Mouse (Mus musculus) heart, postnatal 0 days (tissue): Measurements from ENCODE around the gene 6430628N08Rik. TPM values are rescaled to one million over a fixed set of nuclear protein-coding genes. Genes with fewer than 3 reads are reported as not detected.

Experiments used
- ATAC-seq: fragments of 200-750 bp; cut with Nextera tagmentation; 2 replicates; pipeline ENCODE4 v1.8.0; 2017; ENCODE audit warnings: low read depth, moderate number of reproducible peaks, moderate library complexity; ENCODE audit not compliant: insufficient read depth
- DNase-seq: peaks from one replicate; pipeline ENCODE4 v3.0.0-alpha.2; 2016; ENCODE audit warnings: low spot score
- H3K27ac ChIP-seq: fragments of 300-500 bp; sonication (generic); 2 replicates; pipeline ENCODE4 v1.5.1; 2014; ENCODE audit warnings: low read depth, mild to moderate bottlenecking
- H3K27me3 ChIP-seq: fragments of 300-500 bp; sonication (generic); 2 replicates; pipeline ENCODE4 v1.6.1; 2014; ENCODE audit warnings: low read length, mixed read lengths; ENCODE audit not compliant: control insufficient read depth, insufficient read depth
- H3K36me3 ChIP-seq: fragments of 300-500 bp; sonication (generic); replicated peaks from 2 replicates; pipeline ENCODE4 v1.6.1; 2014; ENCODE audit warnings: low read length, mixed read lengths; ENCODE audit not compliant: control insufficient read depth, insufficient read depth
- H3K4me1 ChIP-seq: fragments of 300-500 bp; sonication (generic); 2 replicates; pipeline ENCODE4 v1.6.1; 2014; ENCODE audit warnings: antibody characterized with exemption; ENCODE audit not compliant: control insufficient read depth, insufficient read depth
- H3K4me2 ChIP-seq: fragments of 300-500 bp; sonication (generic); 2 replicates; pipeline ENCODE4 v1.6.1; 2014; ENCODE audit warnings: low read depth, mild to moderate bottlenecking, low read length, moderate library complexity
- H3K4me3 ChIP-seq: fragments of 300-500 bp; sonication (generic); 2 replicates; pipeline ENCODE4 v1.5.1; 2014; ENCODE audit warnings: low read depth, low read length
- H3K9ac ChIP-seq: fragments of 300-500 bp; sonication (generic); replicated peaks from 2 replicates; pipeline ENCODE4 v1.6.1; 2014; ENCODE audit warnings: low read depth, low read length, mixed read lengths
- H3K9me3 ChIP-seq: fragments of 300-500 bp; sonication (generic); replicated peaks from 2 replicates; pipeline ENCODE4 v1.6.1; 2016; ENCODE audit warnings: low read length; ENCODE audit not compliant: control insufficient read depth
- CTCF ChIP-seq: IDR thresholded peaks from 2 replicates; pipeline ENCODE4 v1.5.1; 2016; ENCODE audit warnings: antibody characterized with exemption, control low read depth, low read depth
- EP300 ChIP-seq: IDR thresholded peaks from 2 replicates; pipeline ENCODE4 v1.6.1; 2016; ENCODE audit warnings: antibody characterized with exemption, low read depth
- WGBS: fragments of 180-500 bp; shearing (Covaris S2); extraction: QIAGEN DNeasy Blood & Tissue Kit; methylation state at CpG from one replicate; pipeline ENCODE4 v1.1.7; 2014; 5-methylcytosine and 5-hydroxymethylcytosine counted together
- polyA plus RNA-seq: library from polyadenylated mRNA; unstranded; fragments of >200 nt; fragmentation: Nextera tagmentation; extraction: Ambion mirVana; gene quantifications from 2 replicates; pipeline ENCODE4 v1.2.1, GENCODE M21; 2015
- total RNA-seq: library from RNA; depleted of rRNA; stranded (reverse); fragments of >200 nt; gene quantifications from 2 replicates; pipeline ENCODE4 v1.2.3, GENCODE M21; 2014; ENCODE audit warnings: low replicate concordance

The 6430628N08Rik gene
- total and polyA plus RNA-seq, 2 experiments from 2014 or later = not detected

GRCm38 (mm10) chr4:115919911-115920310 is 29.4 kb downstream of the 6430628N08Rik start:
- Histone ChIP-seq H3K27me3 (peaks cover 48% of the 10 kb centered on the region), H3K36me3 (no peaks in the 10 kb centered on the region), H3K4me2 (no peak overlapping the region), H3K9me3 (no peaks in the 10 kb centered on the region), H3K4me1 (no peaks in the 10 kb centered on the region), H3K9ac (no peak overlapping the region), H3K4me3 (no peak overlapping the region), H3K27ac (no peak overlapping the region)
- DNase-seq = no peak
- 74% methylated on average over 16 of the region's 16 CpGs for WGBS
- TF ChIP-seq EP300 (no peak), CTCF (no peak)
- no peak for ATAC-seq

GRCm38 (mm10) chr4:115922688-115923087 is 32.2 kb downstream of the 6430628N08Rik start:
- no peak overlapping the region for H3K9ac ChIP-seq
- H3K4me1 ChIP-seq = no peaks in the 10 kb centered on the region
- no peak overlapping the region for H3K27ac ChIP-seq
- no peaks in the 10 kb centered on the region for H3K36me3 ChIP-seq
- H3K27me3 ChIP-seq = peaks cover 34% of the 10 kb centered on the region
- WGBS = 57% methylated on average over 5 of the region's 5 CpGs
- DNase-seq (no peak), ATAC-seq (no peak)
- H3K4me2 ChIP-seq = no peak overlapping the region
- no peak for TF ChIP-seq CTCF
- no peak for TF ChIP-seq EP300
- H3K9me3 ChIP-seq = no peaks in the 10 kb centered on the region
- H3K4me3 ChIP-seq = no peak overlapping the region

GRCm38 (mm10) chr4:115923262-115923880 is 32.9 kb downstream of the 6430628N08Rik start:
- Histone ChIP-seq H3K9ac (no peak overlapping the region), H3K4me2 (no peak overlapping the region), H3K36me3 (no peaks in the 10 kb centered on the region), H3K4me3 (no peak overlapping the region), H3K27ac (no peak overlapping the region), H3K4me1 (no peaks in the 10 kb centered on the region), H3K9me3 (no peaks in the 10 kb centered on the region), H3K27me3 (peaks cover 34% of the 10 kb centered on the region)
- 59% methylated on average over 16 of the region's 16 CpGs for WGBS
- DNase-seq (no peak), ATAC-seq (no peak)
- TF ChIP-seq CTCF = no peak
- no peak for TF ChIP-seq EP300

- no peaks in the 10 kb centered on the region for H3K9me3 ChIP-seq
- no peaks in the 10 kb centered on the region for H3K4me1 ChIP-seq
- no peaks in the 10 kb centered on the region for H3K36me3 ChIP-seq
- TF ChIP-seq CTCF = no peak
- no peak for TF ChIP-seq EP300
- no peak overlapping the region for H3K9ac ChIP-seq
- ATAC-seq (no peak), DNase-seq (no peak)
- H3K4me3 ChIP-seq = no peak overlapping the region
- H3K4me2 ChIP-seq = no peak overlapping the region
- WGBS = 41% methylated on average over 7 of the region's 7 CpGs
- H3K27ac ChIP-seq = no peak overlapping the region
- peaks cover 61% of the 10 kb centered on the region for H3K27me3 ChIP-seq
Measured at GRCm38 (mm10) chr4:115927637-115928036, 37.2 kb downstream of the 6430628N08Rik start.

GRCm38 (mm10) chr4:115931556-115932088 is 41.2 kb downstream of the 6430628N08Rik start:
- Histone ChIP-seq H3K4me2 (no peak overlapping the region), H3K4me1 (no peaks in the 10 kb centered on the region), H3K36me3 (no peaks in the 10 kb centered on the region), H3K9ac (no peak overlapping the region), H3K27me3 (peaks cover 91% of the 10 kb centered on the region), H3K27ac (no peak overlapping the region), H3K4me3 (no peak overlapping the region), H3K9me3 (no peaks in the 10 kb centered on the region)
- DNase-seq (no peak), ATAC-seq (no peak)
- TF ChIP-seq EP300 = no peak
- no peak for TF ChIP-seq CTCF
- WGBS = 52% methylated on average over 13 of the region's 13 CpGs
